Mouse (Mus musculus) lung, postnatal 0 days (tissue): ENCODE data around the gene Il12a.

Experiments
- CTCF ChIP-seq: IDR thresholded peaks from 2 replicates; pipeline ENCODE4 v1.5.1; 2016; ENCODE audit warnings: antibody characterized with exemption, mild to moderate bottlenecking
- EP300 ChIP-seq: IDR thresholded peaks from 2 replicates; pipeline ENCODE4 v1.6.1; 2016; ENCODE audit warnings: antibody characterized with exemption, mild to moderate bottlenecking, control low read depth

GRCm38 (mm10) chr3:68684207-68684606 is 6.2 kb upstream of the Il12a start:
- TF ChIP-seq CTCF, result no peak
- TF ChIP-seq EP300, result no peak
